Mouse (Mus musculus): ENCODE measurements around the gene Psd.

- no peak for TF ChIP-seq CTCF (IDR thresholded peaks at IDR 0.05; ENCODE audit: control insufficient read depth, insufficient read depth, insufficient replicate concordance, low read depth, low read length)
- TF ChIP-seq POLR2A (IDR thresholded peaks at IDR 0.05; ENCODE audit: control insufficient read depth, low read depth, low read length) = no peak
These were observed 4.4 kb upstream of the Psd start for GRCm38 (mm10) chr19:46331326-46331725.
